In genomic region chr1:156761430-156761801, GRCm38 (mm10) we compare ENCODE assay signal across 9 mouse cellular contexts. TPM values are rescaled to one million over a fixed set of nuclear protein-coding genes. Genes with fewer than 3 reads are reported as not detected.
A peak's percentile ranks its signal among the peaks of the same experiment; 100 is the strongest.
DNase-seq lines count a peak whose midpoint lies in the region; ATAC-seq lines count a peak whose summit lies in the region.
"Had no signal": no experiment of that assay in that cellular context is flagged by ENCODE, and none has a peak within 500 bp of the region (broad histone marks: within the 10 kb centered on the region; RNA-seq: fewer than 3 reads in every experiment).

No protein-coding gene starts in this region.

- H3K27me3 ChIP-seq in heart, embryonic 11.5 days (ENCODE audit: control insufficient read depth, insufficient read depth, low read length) = no peaks in the 10 kb centered on the region
- H3K27me3 ChIP-seq in neural tube, embryonic 12.5 days (replicated peaks) = no peaks in the 10 kb centered on the region
- H3K27me3 ChIP-seq in neural tube, embryonic 15.5 days (replicated peaks) = no peaks in the 10 kb centered on the region
- H3K27me3 ChIP-seq in limb, embryonic 12.5 days = no peaks in the 10 kb centered on the region
- H3K27me3 ChIP-seq in stomach, embryonic 15.5 days (replicated peaks) = no peaks in the 10 kb centered on the region

- no peaks in the 10 kb centered on the region for H3K36me3 ChIP-seq in heart, embryonic 11.5 days (ENCODE audit: control insufficient read depth, insufficient read depth, low read length)
- H3K36me3 ChIP-seq in neural tube, embryonic 12.5 days = no peaks in the 10 kb centered on the region
- H3K36me3 ChIP-seq in neural tube, embryonic 15.5 days = no peaks in the 10 kb centered on the region
- H3K36me3 ChIP-seq in limb, embryonic 12.5 days = no peaks in the 10 kb centered on the region
- no peaks in the 10 kb centered on the region for H3K36me3 ChIP-seq in stomach, embryonic 15.5 days

- no peak overlapping the region for H3K27ac ChIP-seq in heart, embryonic 11.5 days (ENCODE audit: low read depth, low read length)
- H3K27ac ChIP-seq in neural tube, embryonic 12.5 days = 0 out of 2 replicates have a peak overlapping the region, but pooled peaks have one; percentile 17
- H3K27ac ChIP-seq in neural tube, embryonic 15.5 days (replicated peaks) = no peak overlapping the region
- H3K27ac ChIP-seq in limb, embryonic 12.5 days = peak overlapping the region; percentile 94
- peak overlapping the region; percentile 31; the same call in 1 of the 2 replicates for H3K27ac ChIP-seq in stomach, embryonic 15.5 days

- H3K4me3 ChIP-seq in heart, embryonic 11.5 days (ENCODE audit: low read depth, low read length) = no peak overlapping the region
- no peak overlapping the region for H3K4me3 ChIP-seq in neural tube, embryonic 12.5 days
- H3K4me3 ChIP-seq in neural tube, embryonic 15.5 days (replicated peaks) = no peak overlapping the region
- H3K4me3 ChIP-seq in limb, embryonic 12.5 days (replicated peaks) = no peak overlapping the region
- no peak overlapping the region for H3K4me3 ChIP-seq in stomach, embryonic 15.5 days (replicated peaks)

- no peak overlapping the region for H3K4me2 ChIP-seq in heart, embryonic 11.5 days
- no peak overlapping the region for H3K4me2 ChIP-seq in neural tube, embryonic 12.5 days (replicated peaks)
- no peak overlapping the region for H3K4me2 ChIP-seq in neural tube, embryonic 15.5 days
- H3K4me2 ChIP-seq in limb, embryonic 12.5 days = no peak overlapping the region; the same call in 1 of the 2 replicates
- H3K4me2 ChIP-seq in stomach, embryonic 15.5 days = no peak overlapping the region

- 75% methylated on average over 10 of the region's 10 CpGs for WGBS in heart, embryonic 11.5 days (ENCODE audit: insufficient replicate concordance)
- 73% methylated on average over 10 of the region's 10 CpGs for WGBS in neural tube, embryonic 12.5 days
- 70% methylated on average over 10 of the region's 10 CpGs for WGBS in neural tube, embryonic 15.5 days
- WGBS in limb, embryonic 12.5 days = 46% methylated on average over 10 of the region's 10 CpGs
- WGBS in stomach, embryonic 15.5 days = 65% methylated on average over 10 of the region's 10 CpGs

- H3K9ac ChIP-seq in heart, embryonic 11.5 days (ENCODE audit: low read depth, low read length) = no peak overlapping the region
- H3K9ac ChIP-seq in neural tube, embryonic 12.5 days = no peak overlapping the region
- H3K9ac ChIP-seq in neural tube, embryonic 15.5 days (replicated peaks) = no peak overlapping the region
- H3K9ac ChIP-seq in limb, embryonic 12.5 days (replicated peaks) = no peak overlapping the region
- no peak overlapping the region for H3K9ac ChIP-seq in stomach, embryonic 15.5 days

- DNase-seq in heart, adult 18-20 months = peak; percentile 36 to 38
- DNase-seq in spleen, postnatal 14 days (ENCODE audit: low spot score in 2 of 2) = no peak
- DNase-seq in layer of hippocampus, postnatal 14 days (ENCODE audit: low spot score in 2 of 2) = no peak
- DNase-seq: gastrocnemius, postnatal 10 days had no signal

- H3K9me3 ChIP-seq in heart, embryonic 11.5 days (replicated peaks; ENCODE audit: control insufficient read depth, low read length) = no peaks in the 10 kb centered on the region; the same call in 1 of the 2 replicates
- peaks cover 14% of the 10 kb centered on the region for H3K9me3 ChIP-seq in neural tube, embryonic 12.5 days
- 0 out of 2 replicates have a peak, but pooled peaks cover 3% of the 10 kb centered on the region for H3K9me3 ChIP-seq in neural tube, embryonic 15.5 days (replicated peaks)
- H3K9me3 ChIP-seq in limb, embryonic 12.5 days = peaks cover 10% of the 10 kb centered on the region
- H3K9me3 ChIP-seq in stomach, embryonic 15.5 days = no peaks in the 10 kb centered on the region

- ATAC-seq in heart, embryonic 11.5 days (replicated peaks; ENCODE audit: insufficient number of reproducible peaks, low FRiP score, low TSS enrichment) = no peak
- no peak for ATAC-seq in neural tube, embryonic 12.5 days (ENCODE audit: low FRiP score, low read depth)
- ATAC-seq in neural tube, embryonic 15.5 days (ENCODE audit: low FRiP score) = no peak
- ATAC-seq in limb, embryonic 12.5 days (ENCODE audit: insufficient number of reproducible peaks, insufficient read depth, low FRiP score, low TSS enrichment, low read depth) = peak; percentile 54
- ATAC-seq in stomach, embryonic 15.5 days (ENCODE audit: insufficient read depth, low FRiP score, low read depth) = no peak

- H3K4me1 ChIP-seq in heart, embryonic 11.5 days (ENCODE audit: control insufficient read depth, insufficient read depth, low read length) = no peaks in the 10 kb centered on the region
- peaks cover 5% of the 10 kb centered on the region for H3K4me1 ChIP-seq in neural tube, embryonic 12.5 days
- no peaks in the 10 kb centered on the region for H3K4me1 ChIP-seq in neural tube, embryonic 15.5 days
- peaks cover 50% of the 10 kb centered on the region for H3K4me1 ChIP-seq in limb, embryonic 12.5 days (replicated peaks)
- peaks cover 3% of the 10 kb centered on the region for H3K4me1 ChIP-seq in stomach, embryonic 15.5 days

RNA-seq across cellular contexts. Expression of gene Fam20b, which starts 42.5 kb away (rescaled TPM):
- total RNA-seq in heart, adult 18-20 months (2021) = 10 to 100 TPM; 59.9 to 61.3 TPM
- 22.4 and 27.5 TPM in 2 replicates for polyA plus RNA-seq in heart, embryonic 11.5 days (2014; fragmentation: Nextera tagmentation; extraction: Ambion mirVana)
- 26.8 and 28.6 TPM in 2 replicates for polyA plus RNA-seq in neural tube, embryonic 12.5 days (2016; fragmentation: Nextera tagmentation; extraction: Ambion mirVana)
- polyA plus RNA-seq in neural tube, embryonic 15.5 days (2015; fragmentation: Nextera tagmentation; extraction: Ambion mirVana) = 26.8 and 27.4 TPM in 2 replicates
- polyA plus RNA-seq in limb, embryonic 12.5 days (2016; fragmentation: Nextera tagmentation; extraction: Ambion mirVana) = 24.3 and 25.6 TPM in 2 replicates
- 34.0 and 37.8 TPM in 2 replicates for polyA plus RNA-seq in stomach, embryonic 15.5 days (2015; fragmentation: Nextera tagmentation; extraction: Ambion mirVana)
- 10 to 100 TPM; 65.4 to 67.0 TPM for total RNA-seq in layer of hippocampus, postnatal 14 days (2021)

Comparison
In these comparisons a context has a peak if more than half of its experiments do, and no peak if none do; other contexts are left out.
1. H3K27ac ChIP-seq: peak in neural tube, embryonic 12.5 days (single experiment), limb, embryonic 12.5 days (single experiment) and stomach, embryonic 15.5 days (single experiment); none in heart, embryonic 11.5 days (single experiment) and neural tube, embryonic 15.5 days (single experiment).
2. DNase-seq: peak in heart, adult 18-20 months (2 of 2); none in spleen, postnatal 14 days (0 of 2) and layer of hippocampus, postnatal 14 days (0 of 2).